Mouse (Mus musculus): ENCODE results near the gene Col5a1.

GRCm38 (mm10) chr2:27969158-27969557 is 82.9 kb downstream of the Col5a1 start:
- TF ChIP-seq POLR2A (IDR thresholded peaks at IDR 0.05; ENCODE audit: insufficient read depth, low read depth, low read length) (no peak), CTCF (IDR thresholded peaks at IDR 0.05) (peak; percentile 81), EP300 (IDR thresholded peaks at IDR 0.05; ENCODE audit: insufficient read depth, low read depth, low read length) (no peak)

Measured in heart, adult 2 months (tissue).